Mouse (Mus musculus) cerebellum, adult 11-12 months (tissue): ENCODE data around the gene Plscr1.

Experiments used
- DNase-seq: peaks from one replicate; pipeline ENCODE4 v3.0.0; 2022

The Plscr1 gene

GRCm38 (mm10) chr9:92249447-92249852 lies at the start of gene Plscr1:
Plscr1 (plus strand) TSS chr9:92249750.
- DNase-seq, result no peak

GRCm38 (mm10) chr9:92204397-92204796 lies 45.2 kb upstream of the Plscr1 start:
- DNase-seq, result no peak

- DNase-seq, result peak; percentile 15
These were observed 42.2 kb upstream of the Plscr1 start for GRCm38 (mm10) chr9:92207307-92207706.

- DNase-seq, result peak; percentile 2
These were observed 41.8 kb upstream of the Plscr1 start for GRCm38 (mm10) chr9:92207757-92208156.

GRCm38 (mm10) chr9:92209850-92210249 lies 39.7 kb upstream of the Plscr1 start:
- DNase-seq, result no peak

GRCm38 (mm10) chr9:92210386-92210967 lies 39.1 kb upstream of the Plscr1 start:
- no peak for DNase-seq

GRCm38 (mm10) chr9:92211048-92211447 lies 38.5 kb upstream of the Plscr1 start:
- DNase-seq, result no peak

- DNase-seq, result no peak
These were observed 32.1 kb upstream of the Plscr1 start for GRCm38 (mm10) chr9:92217484-92217883.

- no peak for DNase-seq
These were observed 31.7 kb upstream of the Plscr1 start for GRCm38 (mm10) chr9:92217896-92218295.

- no peak for DNase-seq
These were observed 29.4 kb upstream of the Plscr1 start for GRCm38 (mm10) chr9:92220151-92220550.

- no peak for DNase-seq
These were observed 28.1 kb upstream of the Plscr1 start for GRCm38 (mm10) chr9:92221480-92221879.

GRCm38 (mm10) chr9:92224598-92225231 lies 24.8 kb upstream of the Plscr1 start:
- DNase-seq, result no peak

- DNase-seq, result no peak
These were observed 23.4 kb upstream of the Plscr1 start for GRCm38 (mm10) chr9:92226127-92226655.

- no peak for DNase-seq
These were observed 22.8 kb upstream of the Plscr1 start for GRCm38 (mm10) chr9:92226795-92227194.

- DNase-seq, result no peak
These were observed 20.4 kb upstream of the Plscr1 start for GRCm38 (mm10) chr9:92228867-92229832.

- no peak for DNase-seq
These were observed 19.7 kb upstream of the Plscr1 start for GRCm38 (mm10) chr9:92229833-92230205.

- no peak for DNase-seq
These were observed 14.6 kb upstream of the Plscr1 start for GRCm38 (mm10) chr9:92234901-92235458.

GRCm38 (mm10) chr9:92248773-92249446 lies 640 bp upstream of the Plscr1 start:
- DNase-seq, result no peak

GRCm38 (mm10) chr9:92249987-92250772 lies 630 bp downstream of the Plscr1 start:
- DNase-seq, result peak; percentile 18

- DNase-seq, result no peak
These were observed 3.2 kb downstream of the Plscr1 start for GRCm38 (mm10) chr9:92252718-92253117.

- DNase-seq, result no peak
These were observed 4.2 kb downstream of the Plscr1 start for GRCm38 (mm10) chr9:92253585-92254321.
